Comparison of ENCODE assay signal across 22 mouse cellular contexts in genomic region chr11:102382794-102383193, GRCm38 (mm10). TPM values are rescaled to one million over a fixed set of nuclear protein-coding genes. Genes with fewer than 3 reads are reported as not detected.
DNase-seq lines count a peak whose midpoint lies in the region; ATAC-seq and TF ChIP-seq lines count a peak whose summit lies in the region.
"Had no signal": no experiment of that assay in that cellular context is flagged by ENCODE, and none has a peak within 500 bp of the region (broad histone marks: within the 10 kb centered on the region; RNA-seq: fewer than 3 reads in every experiment).

No protein-coding gene starts in this region.

- ATAC-seq in liver, embryonic 14.5 days (ENCODE audit: insufficient read depth) = peak; percentile 42; the same call in 1 of the 2 replicates
- ATAC-seq: CD4-positive, CD25-positive, alpha-beta regulatory T cell, adult 4 months; forebrain, embryonic 15.5 days; Patski had no signal

- peaks cover 3% of the 10 kb centered on the region for H3K9me3 ChIP-seq in liver, embryonic 14.5 days (ENCODE audit: control insufficient read depth, low read length)
- H3K9me3 ChIP-seq: forebrain, embryonic 15.5 days; hindbrain, embryonic 12.5 days; hindbrain, embryonic 15.5 days had no signal

- H3K9ac ChIP-seq in liver, embryonic 14.5 days (replicated peaks) = peak overlapping the region; percentile 0; the same call in 1 of the 2 replicates
- H3K9ac ChIP-seq: forebrain, embryonic 12.5 days; forebrain, embryonic 15.5 days; hindbrain, embryonic 12.5 days; hindbrain, embryonic 15.5 days had no signal

- H3K36me3 ChIP-seq in liver, embryonic 14.5 days (replicated peaks; ENCODE audit: control insufficient read depth, insufficient read depth, low read depth) = no peaks in the 10 kb centered on the region
- H3K36me3 ChIP-seq: forebrain, embryonic 12.5 days; forebrain, embryonic 15.5 days; hindbrain, embryonic 12.5 days; hindbrain, embryonic 15.5 days had no signal

- WGBS in liver, embryonic 14.5 days (ENCODE audit: insufficient replicate concordance) = 68% methylated on average over 3 of the region's 3 CpGs

- H3K27me3 ChIP-seq in liver, embryonic 14.5 days (ENCODE audit: control insufficient read depth, insufficient read depth, low read length) = peaks cover 6% of the 10 kb centered on the region; the same call in 1 of the 2 replicates
- H3K27me3 ChIP-seq: forebrain, embryonic 15.5 days; hindbrain, embryonic 12.5 days; hindbrain, embryonic 15.5 days had no signal

- H3K4me2 ChIP-seq in liver, embryonic 14.5 days (ENCODE audit: low read depth) = no peak overlapping the region
- H3K4me2 ChIP-seq: forebrain, embryonic 12.5 days; forebrain, embryonic 15.5 days; heart, embryonic 11.5 days; hindbrain, embryonic 12.5 days; hindbrain, embryonic 15.5 days had no signal

- H3K4me1 ChIP-seq in liver, embryonic 14.5 days (replicated peaks; ENCODE audit: control insufficient read depth in 2 of 2, insufficient read depth in 2 of 2, low read length in 1 of 2) = peaks cover 29 to 39% of the 10 kb centered on the region in 2 experiments
- H3K4me1 ChIP-seq: forebrain, embryonic 12.5 days; forebrain, embryonic 15.5 days; hindbrain, embryonic 12.5 days; hindbrain, embryonic 15.5 days had no signal

- no peak for TF ChIP-seq CTCF in liver, embryonic 14.5 days (IDR thresholded peaks at IDR 0.05; ENCODE audit: low read depth)

- no peak for TF ChIP-seq EP300 in liver, embryonic 14.5 days (IDR thresholded peaks at IDR 0.05; ENCODE audit: low read depth)

- intact Hi-C loops in gastrocnemius, postnatal 14 days (cut with DNase I; ENCODE audit: low total_unique reads) = no loop called here

- H3K4me3 ChIP-seq in liver, embryonic 14.5 days (ENCODE audit: insufficient read depth in 1 of 2, low read depth in 2 of 2, low read length in 2 of 2) = no peak overlapping the region
- H3K4me3 ChIP-seq: forebrain, embryonic 12.5 days; forebrain, embryonic 15.5 days; hindbrain, embryonic 12.5 days; hindbrain, embryonic 15.5 days had no signal

- H3K27ac ChIP-seq in liver, embryonic 14.5 days = peak overlapping the region; percentile 47
- H3K27ac ChIP-seq: forebrain, embryonic 12.5 days; forebrain, embryonic 15.5 days; hindbrain, embryonic 12.5 days; hindbrain, embryonic 15.5 days had no signal

- DNase-seq in 3T3-L1 (ENCODE audit: low read depth, low spot score) (peak; percentile 41), 416B (ENCODE audit: low read depth) (peak; percentile 74)
- DNase-seq in brain, adult 2 months (ENCODE audit: low read depth, low spot score) = peak; percentile 16
- DNase-seq in liver, embryonic 14.5 days (ENCODE audit: low read depth in 3 of 3, low spot score in 3 of 3) = no peak
- DNase-seq in lung, postnatal 4 days = no peak
- no peak for DNase-seq in urinary bladder, postnatal 10 days (ENCODE audit: low spot score)
- no peak for DNase-seq in gastrocnemius, postnatal 14 days
- DNase-seq in ovary, postnatal 10 days (ENCODE audit: low spot score) = no peak
- DNase-seq: adrenal gland, adult 2 months; adrenal gland, postnatal 14 days; B cell, adult 2 months; gastrocnemius, postnatal 10 days; heart, adult 11 months had no signal

RNA-seq across cellular contexts. Expression of gene Rundc3a, which starts 10.4 kb away (rescaled TPM):
- polyA plus RNA-seq in liver, embryonic 14.5 days (2012; rRNA removed) = 1.4 and 1.9 TPM in 2 replicates
- polyA plus RNA-seq in liver, embryonic 14.5 days (2014; fragmentation: Nextera tagmentation; extraction: Ambion mirVana) = 1.0 and 1.2 TPM in 2 replicates
- total RNA-seq in gastrocnemius, postnatal 14 days (2021) = under 1 TPM; 0.66 to 0.90 TPM
- total RNA-seq: gastrocnemius, adult 18-20 months; heart, postnatal 25 days had no signal

RNA-seq across cellular contexts. Expression of gene Slc4a1, which starts 16.8 kb away (rescaled TPM):
- polyA plus RNA-seq in liver, embryonic 14.5 days (2012; rRNA removed) = 570 and 632 TPM in 2 replicates
- polyA plus RNA-seq in liver, embryonic 14.5 days (2014; fragmentation: Nextera tagmentation; extraction: Ambion mirVana) = 606 and 703 TPM in 2 replicates
- 1 to 10 TPM in 1 of 2 experiments, under 1 TPM in 1; 0.59 to 1.5 TPM for total RNA-seq in gastrocnemius, postnatal 14 days (2021)
- polyA plus RNA-seq: CD4-positive, CD25-positive, alpha-beta regulatory T cell, adult 4 months; Patski had no signal

RNA-seq across cellular contexts. Expression of gene Slc25a39, which starts 25.0 kb away (rescaled TPM):
- polyA plus RNA-seq in liver, embryonic 14.5 days (2012; rRNA removed) = 167 and 187 TPM in 2 replicates
- polyA plus RNA-seq in liver, embryonic 14.5 days (2014; fragmentation: Nextera tagmentation; extraction: Ambion mirVana) = 339 and 363 TPM in 2 replicates
- 10 to 100 TPM; 46.6 to 48.9 TPM for total RNA-seq in gastrocnemius, postnatal 14 days (2021)

RNA-seq across cellular contexts. Expression of gene Grn, which starts 47.3 kb away (rescaled TPM):
- 25.4 and 28.9 TPM in 2 replicates for polyA plus RNA-seq in liver, embryonic 14.5 days (2012; rRNA removed)
- 34.1 and 41.4 TPM in 2 replicates for polyA plus RNA-seq in liver, embryonic 14.5 days (2014; fragmentation: Nextera tagmentation; extraction: Ambion mirVana)
- total RNA-seq in gastrocnemius, postnatal 14 days (2021) = 10 to 100 TPM; 57.2 to 63.7 TPM

Comparison
In these comparisons a context has a peak if more than half of its experiments do, and no peak if none do; other contexts are left out.
1. DNase-seq: peak in 3T3-L1 (single experiment), 416B (single experiment) and brain, adult 2 months (single experiment); none in liver, embryonic 14.5 days (0 of 3), lung, postnatal 4 days (0 of 2), urinary bladder, postnatal 10 days (single experiment), gastrocnemius, postnatal 14 days (single experiment) and ovary, postnatal 10 days (single experiment).